7 mouse cellular contexts compared by ENCODE assay signal in the genomic region with DNA sequence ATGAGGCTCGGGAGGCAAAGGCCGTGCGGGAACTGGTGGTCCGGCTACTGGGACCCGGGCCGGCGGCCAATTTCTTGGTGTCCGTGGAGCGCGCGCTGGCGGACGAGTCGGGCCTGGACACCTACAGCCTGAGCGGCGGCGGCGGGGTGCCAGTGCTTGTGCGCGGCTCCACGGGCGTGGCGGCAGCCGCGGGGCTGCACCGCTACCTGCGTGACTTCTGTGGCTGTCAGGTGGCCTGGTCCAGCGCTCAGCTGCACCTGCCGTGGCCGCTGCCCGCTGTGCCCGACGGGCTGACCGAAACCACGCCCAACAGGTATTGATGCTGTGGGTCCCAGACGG. TPM values are rescaled to one million over a fixed set of nuclear protein-coding genes. Genes with fewer than 3 reads are reported as not detected.
DNase-seq lines count a peak whose midpoint lies in the region; ATAC-seq and TF ChIP-seq lines count a peak whose summit lies in the region.

No protein-coding gene starts in this region.

- WGBS in spleen, adult 2 months, result under 1% methylated on average over 36 of the region's 36 CpGs
- WGBS in forebrain, embryonic 11.5 days, result under 1% methylated on average over 36 of the region's 36 CpGs
- WGBS in liver, embryonic 11.5 days, result under 1% methylated on average over 36 of the region's 36 CpGs
- WGBS in stomach, embryonic 16.5 days, result under 1% methylated on average over 36 of the region's 36 CpGs

- ATAC-seq in forebrain, embryonic 11.5 days (replicated peaks; ENCODE audit: low FRiP score), result peak; percentile 57
- ATAC-seq in liver, embryonic 11.5 days (replicated peaks; ENCODE audit: low FRiP score), result peak; percentile 51
- peak; percentile 48 for ATAC-seq in stomach, embryonic 16.5 days (ENCODE audit: insufficient read depth, low FRiP score)

- H3K27me3 ChIP-seq in spleen, adult 2 months (ENCODE audit: control insufficient read depth, insufficient read depth, low read length), result no peaks in the 10 kb centered on the region
- H3K27me3 ChIP-seq in forebrain, embryonic 11.5 days (ENCODE audit: control insufficient read depth, insufficient read depth, low read length), result peaks cover 9% of the 10 kb centered on the region
- H3K27me3 ChIP-seq in liver, embryonic 11.5 days (replicated peaks; ENCODE audit: control insufficient read depth, insufficient read depth, low read length), result peaks cover 13% of the 10 kb centered on the region
- no peaks in the 10 kb centered on the region for H3K27me3 ChIP-seq in stomach, embryonic 16.5 days (ENCODE audit: control insufficient read depth, insufficient read depth, low read length)

- H3K4me1 ChIP-seq in spleen, adult 2 months (ENCODE audit: control insufficient read depth, insufficient read depth, insufficient read length), result peaks cover 6% of the 10 kb centered on the region
- H3K4me1 ChIP-seq in forebrain, embryonic 11.5 days (replicated peaks; ENCODE audit: control insufficient read depth, insufficient read depth, low read length), result 0 out of 2 replicates have a peak, but pooled peaks cover 3% of the 10 kb centered on the region
- H3K4me1 ChIP-seq in liver, embryonic 11.5 days (replicated peaks; ENCODE audit: control insufficient read depth, insufficient read depth, low read length), result peaks cover 16% of the 10 kb centered on the region
- H3K4me1 ChIP-seq in stomach, embryonic 16.5 days (ENCODE audit: control insufficient read depth, insufficient read depth, low read length), result peaks cover 24% of the 10 kb centered on the region

- DNase-seq in spleen, adult 2 months (ENCODE audit: low read depth in 1 of 2, low spot score in 2 of 2), result no peak
- DNase-seq in spleen, postnatal 10 days (ENCODE audit: low spot score in 2 of 2), result no peak
- DNase-seq in forebrain, embryonic 11.5 days (ENCODE audit: low spot score), result no peak
- DNase-seq in liver, embryonic 11.5 days (ENCODE audit: low spot score), result no peak
- DNase-seq in testis, postnatal 14 days (ENCODE audit: low spot score), result no peak
- no peak for DNase-seq in left cerebral cortex, adult 11 months (ENCODE audit: low spot score)

- TF ChIP-seq CTCF in spleen, adult 2 months (IDR thresholded peaks at IDR 0.05; ENCODE audit: extremely low read depth, insufficient read depth, insufficient read length, insufficient replicate concordance), result no peak

- H3K36me3 ChIP-seq in spleen, adult 2 months (ENCODE audit: control insufficient read depth, insufficient read depth, low read length), result no peaks in the 10 kb centered on the region
- H3K36me3 ChIP-seq in forebrain, embryonic 11.5 days (ENCODE audit: control insufficient read depth, insufficient read depth, low read length), result no peaks in the 10 kb centered on the region
- H3K36me3 ChIP-seq in liver, embryonic 11.5 days (ENCODE audit: control insufficient read depth, insufficient read depth, low read length), result no peaks in the 10 kb centered on the region
- no peaks in the 10 kb centered on the region for H3K36me3 ChIP-seq in stomach, embryonic 16.5 days (ENCODE audit: control insufficient read depth, insufficient read depth, low read length)

- peak overlapping the region; percentile 98 for H3K4me2 ChIP-seq in forebrain, embryonic 11.5 days (ENCODE audit: low read depth, low read length, severe bottlenecking)
- H3K4me2 ChIP-seq in liver, embryonic 11.5 days, result peak overlapping the region; percentile 100
- H3K4me2 ChIP-seq in stomach, embryonic 16.5 days (ENCODE audit: low read depth, low read length), result peak overlapping the region; percentile 94

- peak overlapping the region; percentile 80 for H3K9ac ChIP-seq in forebrain, embryonic 11.5 days (ENCODE audit: low read length)
- H3K9ac ChIP-seq in liver, embryonic 11.5 days (ENCODE audit: low read depth, low read length), result peak overlapping the region; percentile 74
- H3K9ac ChIP-seq in stomach, embryonic 16.5 days (ENCODE audit: low read length), result peak overlapping the region; percentile 82

- H3K4me3 ChIP-seq in spleen, adult 2 months (ENCODE audit: extremely low read depth, insufficient read depth, insufficient read length), result peak overlapping the region; percentile 78
- peak overlapping the region; percentile 76 for H3K4me3 ChIP-seq in forebrain, embryonic 11.5 days (ENCODE audit: low read depth, low read length)
- H3K4me3 ChIP-seq in liver, embryonic 11.5 days (ENCODE audit: low read depth, low read length), result peak overlapping the region; percentile 82
- peak overlapping the region; percentile 77 for H3K4me3 ChIP-seq in stomach, embryonic 16.5 days (replicated peaks; ENCODE audit: low read length)

- no peak for TF ChIP-seq POLR2A in spleen, adult 2 months (IDR thresholded peaks at IDR 0.05; ENCODE audit: low read depth, low read length)

- no peaks in the 10 kb centered on the region for H3K9me3 ChIP-seq in forebrain, embryonic 11.5 days (ENCODE audit: control insufficient read depth, low read length)
- H3K9me3 ChIP-seq in liver, embryonic 11.5 days (ENCODE audit: control insufficient read depth, low read length), result no peaks in the 10 kb centered on the region
- no peaks in the 10 kb centered on the region for H3K9me3 ChIP-seq in stomach, embryonic 16.5 days (replicated peaks; ENCODE audit: control insufficient read depth, low read length)

- H3K27ac ChIP-seq in spleen, adult 2 months (ENCODE audit: insufficient read depth, low read length), result peak overlapping the region; percentile 75
- no peak overlapping the region for H3K27ac ChIP-seq in forebrain, embryonic 11.5 days (ENCODE audit: low read depth, low read length)
- peak overlapping the region; percentile 13 for H3K27ac ChIP-seq in liver, embryonic 11.5 days (ENCODE audit: low read depth, low read length)
- no peak overlapping the region for H3K27ac ChIP-seq in stomach, embryonic 16.5 days (ENCODE audit: low read length)

RNA-seq across cellular contexts. Expression of a gene that starts 0.3 kb away (rescaled TPM):
- polyA plus RNA-seq in spleen, adult 2 months (2012; rRNA removed), result 28.6 and 34.8 TPM in 2 replicates
- polyA plus RNA-seq in forebrain, embryonic 11.5 days (2014; fragmentation: Nextera tagmentation; extraction: Ambion mirVana), result 6.9 and 7.8 TPM in 2 replicates
- 7.7 and 8.0 TPM in 2 replicates for polyA plus RNA-seq in liver, embryonic 11.5 days (2014; fragmentation: Nextera tagmentation; extraction: Ambion mirVana)
- 17.0 and 17.2 TPM in 2 replicates for polyA plus RNA-seq in stomach, embryonic 16.5 days (2015; fragmentation: Nextera tagmentation; extraction: Ambion mirVana)

RNA-seq across cellular contexts. Expression of a gene that starts 8.1 kb away (rescaled TPM):
- polyA plus RNA-seq in spleen, adult 2 months (2012; rRNA removed), result 1.2 and 1.3 TPM in 2 replicates
- 0.19 TPM in 1 of 2 replicates, not detected in the other for polyA plus RNA-seq in forebrain, embryonic 11.5 days (2014; fragmentation: Nextera tagmentation; extraction: Ambion mirVana)
- 0.12 and 0.27 TPM in 2 replicates for polyA plus RNA-seq in liver, embryonic 11.5 days (2014; fragmentation: Nextera tagmentation; extraction: Ambion mirVana)
- 0.30 TPM in 1 of 2 replicates, not detected in the other for polyA plus RNA-seq in stomach, embryonic 16.5 days (2015; fragmentation: Nextera tagmentation; extraction: Ambion mirVana)

RNA-seq across cellular contexts. Expression of a gene that starts 12.2 kb away (rescaled TPM):
- polyA plus RNA-seq in spleen, adult 2 months (2012; rRNA removed), result 26.6 and 36.9 TPM in 2 replicates
- polyA plus RNA-seq in forebrain, embryonic 11.5 days (2014; fragmentation: Nextera tagmentation; extraction: Ambion mirVana), result 50.4 and 51.5 TPM in 2 replicates
- polyA plus RNA-seq in liver, embryonic 11.5 days (2014; fragmentation: Nextera tagmentation; extraction: Ambion mirVana), result 43.3 and 45.8 TPM in 2 replicates
- polyA plus RNA-seq in stomach, embryonic 16.5 days (2015; fragmentation: Nextera tagmentation; extraction: Ambion mirVana), result 38.9 and 41.8 TPM in 2 replicates

RNA-seq across cellular contexts. Expression of a gene that starts 16.9 kb away (rescaled TPM):
- 20.3 and 23.9 TPM in 2 replicates for polyA plus RNA-seq in spleen, adult 2 months (2012; rRNA removed)
- polyA plus RNA-seq in forebrain, embryonic 11.5 days (2014; fragmentation: Nextera tagmentation; extraction: Ambion mirVana), result 41.8 and 44.3 TPM in 2 replicates
- polyA plus RNA-seq in liver, embryonic 11.5 days (2014; fragmentation: Nextera tagmentation; extraction: Ambion mirVana), result 45.3 and 45.6 TPM in 2 replicates
- 57.4 and 60.5 TPM in 2 replicates for polyA plus RNA-seq in stomach, embryonic 16.5 days (2015; fragmentation: Nextera tagmentation; extraction: Ambion mirVana)

RNA-seq across cellular contexts. Expression of a gene that starts 25.1 kb away (rescaled TPM):
- polyA plus RNA-seq in spleen, adult 2 months (2012; rRNA removed), result 0.85 and 0.90 TPM in 2 replicates
- 74.1 and 79.7 TPM in 2 replicates for polyA plus RNA-seq in forebrain, embryonic 11.5 days (2014; fragmentation: Nextera tagmentation; extraction: Ambion mirVana)
- polyA plus RNA-seq in liver, embryonic 11.5 days (2014; fragmentation: Nextera tagmentation; extraction: Ambion mirVana), result 40.7 and 42.8 TPM in 2 replicates
- polyA plus RNA-seq in stomach, embryonic 16.5 days (2015; fragmentation: Nextera tagmentation; extraction: Ambion mirVana), result 21.4 and 23.4 TPM in 2 replicates

Comparison
In these comparisons a context has a peak if more than half of its experiments do, and no peak if none do; other contexts are left out.
1. H3K27ac ChIP-seq: peak in spleen, adult 2 months (single experiment) and liver, embryonic 11.5 days (single experiment); none in forebrain, embryonic 11.5 days (single experiment) and stomach, embryonic 16.5 days (single experiment).
2. Peak in every context shown above with its lines, with median percentiles within 50 percentile points of each other: H3K4me3 ChIP-seq, ATAC-seq, H3K4me2 ChIP-seq and H3K9ac ChIP-seq.